Mouse (Mus musculus) heart, postnatal 0 days (tissue): ENCODE measurements at regions not wholly inside any gene's neighbourhood (a gene's known extent, or its start where the extent isn't known, plus 50 kb on each side); places are given as distances from the start of the nearest gene placed in this dataset.

ENCODE experiments used
- CTCF ChIP-seq: IDR thresholded peaks from 2 replicates; pipeline ENCODE4 v1.5.1; 2016; ENCODE audit warnings: antibody characterized with exemption, control low read depth, low read depth
- EP300 ChIP-seq: IDR thresholded peaks from 2 replicates; pipeline ENCODE4 v1.6.1; 2016; ENCODE audit warnings: antibody characterized with exemption, low read depth

DNA sequence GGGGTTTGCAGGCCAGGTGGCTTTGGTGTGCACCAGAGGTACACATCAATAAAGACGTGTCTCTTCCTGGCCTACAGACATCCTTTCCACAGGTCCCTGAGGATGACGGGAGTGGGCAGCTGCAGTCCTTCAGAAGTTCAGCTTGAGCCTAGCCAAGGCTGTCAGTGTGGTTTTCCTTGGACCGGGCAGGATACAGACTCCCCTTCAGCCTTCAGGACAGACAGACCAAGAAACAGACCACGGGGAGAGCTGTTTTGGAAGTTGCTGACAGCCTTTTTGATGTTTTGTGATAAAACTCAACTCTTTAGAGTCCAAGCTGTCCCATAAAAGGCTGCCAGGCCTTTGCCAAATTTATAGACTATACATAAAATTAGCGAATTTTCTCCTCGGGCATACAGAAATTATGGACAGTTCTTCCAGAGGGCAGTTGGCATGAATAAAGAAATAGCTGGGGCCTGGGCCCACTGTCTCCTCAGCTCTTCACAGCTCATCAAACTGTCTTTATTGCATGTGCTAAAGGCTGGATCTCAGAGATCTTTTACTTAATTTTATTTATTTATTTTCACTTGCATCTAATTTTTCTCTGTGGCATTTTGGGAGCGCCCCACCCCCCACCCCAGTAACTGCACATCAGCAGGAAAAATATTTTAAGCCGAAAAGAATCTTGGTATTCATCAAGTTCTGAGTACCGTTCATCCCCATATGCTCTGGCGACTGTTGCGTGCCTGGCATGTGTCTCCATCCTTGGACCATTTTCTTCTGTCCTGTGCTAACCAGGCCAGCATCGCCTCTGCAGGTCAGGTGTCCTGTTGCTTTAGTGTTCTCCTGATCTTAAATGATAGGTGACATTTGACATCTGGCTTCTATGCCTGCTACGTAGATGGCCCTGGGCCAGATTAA, 216.2 kb downstream of the Agtpbp1 start:
- no peak for TF ChIP-seq CTCF
- no peak for TF ChIP-seq EP300
